Mouse (Mus musculus) adrenal gland (tissue): ENCODE measurements around the gene Veph1.

Experiments used
- intact Hi-C: fragments of 180-260 bp; cut with DNase I; formaldehyde crosslinking; loops from one replicate; pipeline ENCODE4 v1.15.1; 2025

Veph1 gene

GRCm38 (mm10) chr3:66224931-66225537, 71.6 kb downstream of the Veph1 start:
- intact Hi-C loops = no loop called here

DNA sequence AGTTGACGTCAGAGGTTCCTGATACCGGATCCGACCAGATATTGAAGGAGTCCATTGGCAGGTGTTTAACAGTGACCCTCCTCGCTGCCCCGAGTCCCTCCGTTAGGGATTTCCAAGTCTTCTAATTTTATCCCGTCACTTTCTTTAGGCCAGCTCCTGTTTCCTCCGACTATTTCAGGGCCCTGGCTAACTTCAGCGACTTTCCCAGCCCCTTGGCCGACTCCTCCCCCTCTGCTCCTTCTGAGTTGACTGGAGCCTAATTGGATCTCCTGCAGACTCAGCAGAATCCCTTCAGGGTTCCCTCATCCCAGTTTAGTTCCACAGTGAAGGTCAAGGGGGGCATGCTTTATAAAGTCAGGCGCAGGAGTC, 75.4 kb downstream of the Veph1 start:
- intact Hi-C loops = no loop called here

DNA sequence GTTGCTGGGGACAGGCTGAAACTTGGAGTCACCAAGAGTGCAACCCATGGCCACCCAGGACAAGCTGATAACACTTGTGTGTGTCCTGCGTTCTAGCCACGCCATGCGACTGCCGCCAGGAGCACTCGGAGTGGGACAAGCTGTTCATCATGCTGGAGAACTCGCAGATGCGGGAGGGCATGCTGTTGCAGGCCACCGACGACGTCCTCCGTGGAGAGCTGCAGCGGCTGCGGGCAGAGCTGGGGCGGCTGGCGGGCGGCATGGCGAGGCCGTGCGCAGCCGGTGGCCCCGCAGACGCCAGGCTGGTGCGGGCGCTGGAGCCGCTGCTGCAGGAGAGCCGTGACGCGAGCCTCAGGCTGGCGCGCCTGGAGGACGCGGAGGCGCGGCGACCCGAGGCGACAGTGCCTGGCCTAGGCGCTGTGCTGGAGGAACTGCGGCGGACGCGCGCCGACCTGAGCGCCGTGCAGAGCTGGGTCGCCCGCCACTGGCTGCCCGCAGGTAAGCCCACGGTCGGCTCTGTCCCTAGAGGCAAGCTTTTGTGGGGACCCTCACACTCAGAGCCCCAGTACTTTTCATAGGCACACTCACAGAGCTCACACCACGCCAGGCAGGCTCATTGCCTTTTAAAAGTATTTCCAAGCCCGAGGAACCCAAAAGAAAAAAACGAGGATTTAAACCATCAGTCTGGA, 75.9 kb downstream of the Veph1 start:
- intact Hi-C loops = no loop called here

DNA sequence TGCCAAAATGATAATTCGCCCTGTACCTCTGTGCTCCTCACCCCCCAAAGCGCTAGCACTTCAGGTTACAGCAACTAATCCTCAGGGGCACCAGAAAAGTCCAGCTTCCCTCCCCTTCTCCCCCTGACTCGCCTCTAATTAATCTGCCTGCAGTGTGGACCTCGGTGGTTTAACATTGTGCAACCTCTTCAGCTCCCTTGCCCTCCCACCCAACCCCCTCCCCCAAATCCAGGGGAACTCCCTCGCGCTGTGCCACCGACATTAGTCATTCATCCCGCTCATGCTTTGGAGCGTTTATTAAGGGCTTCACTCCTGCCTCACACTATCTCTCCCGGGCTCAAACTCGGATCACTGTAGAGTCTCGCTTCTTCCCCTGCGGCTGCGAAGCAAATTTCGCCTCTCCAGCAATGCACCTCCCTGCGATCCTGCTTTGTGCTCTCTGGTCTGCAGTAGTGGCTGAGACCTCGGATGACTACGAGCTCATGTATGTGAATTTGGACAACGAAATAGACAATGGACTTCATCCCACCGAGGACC, 76.9 kb downstream of the Veph1 start, which contains the start of gene Ptx3:
Ptx3 (plus strand) TSS at position 256 of the 537 bp plus-strand sequence.
- intact Hi-C loops = no loop called here

DNA sequence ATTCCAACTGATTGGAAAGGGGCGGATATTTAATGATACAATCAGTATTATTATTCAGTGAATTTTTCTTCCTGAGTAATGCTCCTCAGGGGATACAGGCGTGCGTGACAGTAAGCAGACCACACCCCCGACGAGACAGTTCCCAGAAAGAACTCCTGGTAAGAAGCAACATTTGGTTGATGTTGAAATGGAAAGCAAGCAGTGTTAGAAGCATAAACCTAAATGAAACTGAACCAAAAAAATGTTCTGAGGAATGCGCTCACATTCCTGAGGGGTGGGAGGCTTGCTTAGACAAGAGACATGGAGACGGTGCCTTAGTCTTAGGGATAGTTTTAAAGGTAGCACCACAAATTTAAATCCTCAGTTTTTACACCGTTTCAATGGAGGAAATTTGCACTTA, 80.9 kb downstream of the Veph1 start:
- intact Hi-C loops = no loop called here

- intact Hi-C loops = no loop called here
Measured at GRCm38 (mm10) chr3:66213524-66213923, 83.1 kb downstream of the Veph1 start.

DNA sequence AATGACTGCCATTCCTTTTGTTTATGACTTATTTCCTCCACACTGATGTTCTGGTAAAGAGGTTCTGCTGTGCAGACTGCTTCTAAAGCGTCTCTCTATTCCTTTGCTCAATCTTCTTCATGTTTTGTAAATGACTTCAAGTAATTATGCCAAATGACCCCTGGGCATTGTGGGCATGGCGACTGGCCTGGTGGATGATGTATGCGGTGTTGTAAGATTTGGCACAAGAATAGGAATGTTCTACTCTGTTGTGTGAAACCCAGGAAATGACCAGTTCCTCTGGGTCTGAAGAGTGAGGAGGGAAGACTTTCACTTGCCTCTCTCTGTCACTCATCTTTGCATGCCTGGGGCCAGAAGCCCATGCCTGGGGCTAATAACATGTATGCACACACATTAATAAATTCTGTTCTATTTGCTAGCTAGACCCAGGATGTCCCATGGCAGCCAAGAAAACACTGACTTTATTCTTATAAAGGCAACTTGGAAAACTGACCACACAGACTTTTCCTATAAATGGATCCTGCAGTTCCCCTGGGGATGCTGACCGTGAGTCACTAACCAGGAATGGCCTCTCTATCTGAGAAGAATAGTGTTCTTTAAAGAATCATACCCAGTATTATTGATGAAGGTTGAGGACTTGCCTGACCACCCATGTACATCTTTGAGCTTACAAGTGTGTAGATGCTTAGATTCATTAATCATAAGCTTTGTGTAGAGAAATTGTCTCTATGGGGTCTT, 87.6 kb downstream of the Veph1 start:
- intact Hi-C loops = no loop called here

DNA sequence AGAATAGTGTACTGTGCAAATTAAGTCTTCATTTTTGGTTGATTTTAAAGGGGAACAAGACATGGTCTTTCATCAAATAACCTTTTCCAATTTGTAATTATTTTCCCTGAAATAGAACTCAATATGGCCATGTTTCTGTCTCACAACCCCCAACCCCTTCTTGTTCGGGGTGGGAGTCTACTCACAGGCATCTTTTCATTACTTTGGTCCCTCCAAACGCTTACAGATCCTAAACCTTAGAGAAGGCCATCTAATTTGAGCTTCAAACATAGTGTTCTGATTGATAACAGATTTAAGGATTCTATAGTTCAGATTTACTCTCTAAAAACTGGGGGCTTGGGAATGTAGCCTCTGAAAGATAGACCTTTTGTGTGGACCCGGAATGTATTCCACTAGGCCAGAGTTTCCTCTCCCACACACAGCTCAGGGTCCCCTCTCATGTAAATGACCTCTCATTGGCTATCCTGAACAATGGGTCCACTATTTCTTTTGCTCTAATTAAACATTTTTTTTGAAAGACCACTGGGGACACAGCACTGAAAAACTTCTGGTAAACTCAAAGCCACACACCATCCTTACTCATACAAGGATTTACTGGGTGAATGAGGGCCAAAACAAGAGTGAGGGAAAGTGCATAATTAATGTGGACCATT, 102.6 kb downstream of the Veph1 start:
- intact Hi-C loops = no loop called here

DNA sequence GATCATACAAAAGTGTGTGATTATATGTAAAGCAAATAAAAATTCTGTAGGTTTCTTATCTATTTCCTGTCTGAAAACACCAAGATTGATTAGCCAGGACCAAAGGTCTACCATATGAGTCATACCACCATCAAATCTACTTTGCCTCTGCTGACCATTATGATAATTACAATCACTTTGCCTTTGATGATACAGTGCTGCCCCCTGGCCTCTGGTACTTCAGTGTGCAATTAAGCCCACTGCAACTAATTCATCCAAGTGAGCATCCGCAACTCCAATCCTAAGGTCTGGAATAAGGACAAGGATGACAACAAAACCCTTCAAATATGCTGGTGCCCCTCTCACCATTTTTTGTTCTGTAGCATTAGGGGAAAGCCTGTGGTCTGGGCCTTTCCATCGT, 117.0 kb downstream of the Veph1 start:
- intact Hi-C loops = no loop called here

DNA sequence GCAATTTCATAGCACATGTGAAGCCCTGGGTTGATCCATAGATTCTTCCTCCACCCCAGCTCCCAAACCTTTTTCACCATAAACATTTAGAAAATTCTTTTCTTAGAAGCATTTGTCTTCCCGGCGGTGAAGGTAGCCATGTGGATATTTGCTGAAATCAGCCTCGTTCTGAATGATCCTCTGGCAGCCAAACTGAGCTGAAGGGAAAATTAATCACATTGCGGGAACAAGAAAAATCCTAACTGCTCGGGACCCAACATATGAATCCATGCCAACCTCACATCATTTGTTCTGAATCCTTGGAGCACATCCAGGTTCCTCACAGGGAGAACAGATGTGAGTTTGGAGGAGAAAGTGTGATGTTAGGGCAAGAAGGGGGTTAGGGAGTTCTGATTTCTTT, 123.7 kb downstream of the Veph1 start:
- intact Hi-C loops = no loop called here

DNA sequence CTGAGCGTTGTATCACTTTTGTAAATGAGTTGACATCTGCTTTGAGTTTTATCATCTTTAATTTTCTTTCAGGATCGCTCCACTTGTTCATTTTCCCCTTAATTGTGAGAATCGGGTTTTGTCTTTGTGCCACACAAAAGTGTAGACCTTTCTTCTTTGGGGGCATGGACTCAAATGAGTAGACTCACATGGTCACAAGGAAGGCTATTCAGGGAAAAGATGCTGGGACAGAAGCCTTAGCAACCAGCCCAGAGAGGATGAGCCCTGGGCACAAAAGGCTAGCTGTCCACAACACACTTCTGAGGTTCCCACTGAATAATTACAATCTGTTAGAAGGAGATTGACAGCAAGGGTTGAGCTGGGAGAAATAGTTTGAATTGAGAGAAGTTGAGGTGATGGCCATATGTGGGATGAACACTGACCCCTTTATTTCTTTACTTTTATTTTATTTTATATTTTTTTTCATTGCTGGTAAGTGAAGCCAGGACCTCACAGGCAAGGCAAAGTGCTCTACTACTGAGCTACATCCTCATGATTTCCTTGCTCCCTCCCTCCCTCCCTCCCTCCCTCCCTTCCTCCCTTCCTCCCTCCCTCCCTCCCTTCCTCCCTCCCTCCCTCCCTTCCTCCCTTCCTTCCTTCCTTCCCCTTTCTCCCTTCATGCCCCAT, 126.6 kb downstream of the Veph1 start:
- intact Hi-C loops = no loop called here

DNA sequence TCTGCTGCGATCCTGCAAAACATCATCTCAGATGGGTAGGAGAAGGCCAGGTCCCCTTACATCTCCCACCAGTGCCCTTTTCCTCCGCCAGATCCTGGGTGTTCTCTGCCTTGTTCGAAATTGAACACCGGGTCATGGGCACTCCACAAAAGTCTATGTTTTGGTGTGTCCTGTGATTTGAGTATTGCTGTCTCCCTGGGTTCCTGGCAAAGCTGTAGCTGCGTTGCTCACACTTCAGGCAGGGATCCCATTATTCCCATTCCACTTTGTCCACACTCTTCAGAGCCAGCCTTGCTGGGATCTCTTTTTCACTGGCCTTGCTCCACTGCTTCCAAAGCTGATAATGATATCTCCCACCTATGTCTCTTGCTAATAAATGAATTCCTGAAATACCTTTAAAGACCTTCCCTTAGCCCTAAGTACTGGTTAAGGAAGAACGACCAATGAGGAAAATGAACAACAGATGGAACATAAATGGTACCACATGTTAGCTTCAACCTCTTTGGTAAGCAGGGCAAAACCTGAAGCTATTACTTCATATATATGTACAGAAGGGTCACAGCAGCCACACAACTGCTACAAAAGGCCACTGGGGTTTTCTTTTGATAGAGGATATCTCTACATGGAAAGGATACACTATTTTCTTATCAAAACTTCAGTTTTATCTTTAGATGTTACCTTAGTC, 129.9 kb downstream of the Veph1 start:
- intact Hi-C loops = no loop called here

DNA sequence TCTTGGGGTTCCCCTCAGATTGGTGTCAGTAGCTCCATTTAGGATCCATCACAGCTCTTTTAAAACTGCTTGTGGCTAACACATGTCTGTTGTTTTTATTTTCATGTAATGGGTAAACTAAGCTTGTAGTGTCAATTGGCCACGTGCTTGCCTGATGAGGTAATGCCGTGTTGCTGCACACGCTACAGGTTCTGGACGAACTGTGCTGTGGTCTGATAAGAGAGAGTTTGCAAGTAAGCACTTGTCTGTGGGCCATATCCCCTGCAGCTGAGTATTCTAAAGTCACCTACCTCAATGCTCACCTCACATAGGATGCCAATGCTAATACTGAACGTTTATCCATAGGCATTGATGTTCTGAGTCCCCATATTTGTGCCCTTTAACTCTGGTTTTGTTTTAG, 131.6 kb downstream of the Veph1 start:
- intact Hi-C loops = no loop called here

GRCm38 (mm10) chr3:66164585-66164984, 132.1 kb downstream of the Veph1 start:
- intact Hi-C loops = no loop called here

- intact Hi-C loops = no loop called here
Measured at GRCm38 (mm10) chr3:66162612-66163011, 134.0 kb downstream of the Veph1 start.

DNA sequence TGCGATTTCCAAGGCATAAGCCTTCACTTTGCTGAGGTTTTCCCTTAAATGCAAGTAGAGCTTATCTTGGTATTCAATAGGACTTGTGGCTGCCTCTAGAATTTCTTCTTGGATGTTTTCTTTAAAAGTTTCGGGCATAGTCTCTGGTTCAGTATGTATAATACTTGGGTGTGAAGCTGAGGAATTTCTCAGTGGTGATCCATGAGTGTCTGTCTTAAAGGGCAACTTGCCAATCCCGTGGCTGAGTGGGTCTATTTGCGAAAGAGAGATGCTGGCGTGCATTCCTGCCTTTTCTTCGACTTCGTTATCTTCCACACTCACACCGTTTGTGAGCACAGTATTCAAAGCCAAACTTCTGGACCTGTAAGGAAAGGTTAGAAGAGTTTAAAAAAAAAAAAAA, 138.7 kb downstream of the Veph1 start:
- intact Hi-C loops = no loop called here

DNA sequence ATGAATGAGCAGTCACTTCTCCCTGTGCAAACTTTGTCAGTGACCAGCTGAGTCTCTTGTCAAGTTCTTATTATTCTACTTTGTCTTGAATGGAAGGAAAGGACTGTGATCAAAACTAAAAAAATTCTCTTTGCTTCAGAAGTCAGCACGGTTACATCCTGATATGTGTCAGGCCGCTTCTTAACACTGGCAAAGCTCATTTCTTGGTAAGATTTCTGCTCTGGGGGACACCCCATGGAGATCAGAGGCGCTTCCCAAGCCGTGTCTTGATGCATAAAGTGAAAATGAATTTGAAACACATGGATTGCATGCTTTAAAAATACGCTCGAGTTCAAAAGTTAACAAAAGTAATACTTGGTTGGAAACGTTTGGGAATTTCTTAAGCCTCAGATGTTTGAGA, 159.0 kb downstream of the Veph1 start:
- intact Hi-C loops = no loop called here

DNA sequence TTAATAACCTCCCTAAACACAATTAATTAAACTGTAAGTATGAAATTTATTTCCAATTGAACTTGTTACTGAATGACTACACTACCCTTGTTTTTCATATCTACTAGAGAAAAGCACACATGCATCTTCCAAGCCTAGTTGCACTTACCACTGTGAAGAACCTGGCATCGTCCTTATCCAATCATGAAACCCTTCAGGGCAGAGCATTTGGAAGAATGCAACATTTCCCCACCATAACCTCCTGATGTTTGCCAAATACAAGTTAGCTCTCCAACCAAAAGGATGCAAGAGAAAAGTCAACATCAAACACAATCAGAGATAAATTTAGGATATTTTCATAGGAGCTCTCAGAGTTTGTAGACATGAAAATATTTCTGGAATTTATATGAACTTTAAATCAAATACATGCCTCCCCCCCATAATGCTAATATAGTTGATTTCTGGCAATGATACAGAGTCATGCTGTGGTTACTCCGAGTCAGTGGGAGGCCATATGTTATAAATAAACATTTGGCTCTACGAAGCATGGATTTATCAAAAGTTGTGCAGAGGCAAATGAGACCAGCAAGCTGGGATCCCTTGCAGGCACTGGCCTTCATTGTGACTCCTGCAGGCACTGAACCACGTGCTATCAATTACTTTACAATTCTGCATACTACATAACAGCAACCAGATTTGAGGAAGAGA, 165.2 kb downstream of the Veph1 start:
- intact Hi-C loops = no loop called here

GRCm38 (mm10) chr3:66129689-66130088, 166.9 kb downstream of the Veph1 start:
- intact Hi-C loops = no loop called here

GRCm38 (mm10) chr3:66105493-66105892, 191.1 kb downstream of the Veph1 start:
- intact Hi-C loops = no loop called here
